18 mouse cellular contexts compared by ENCODE assay signal in genomic region chr7:102310266-102310665, GRCm38 (mm10). TPM values are rescaled to one million over a fixed set of nuclear protein-coding genes. Genes with fewer than 3 reads are reported as not detected.
A peak's percentile ranks its signal among the peaks of the same experiment; 100 is the strongest.
DNase-seq lines count a peak whose midpoint lies in the region; TF ChIP-seq lines count a peak whose summit lies in the region.
"Had no signal": no experiment of that assay in that cellular context is flagged by ENCODE, and none has a peak within 500 bp of the region (broad histone marks: within the 10 kb centered on the region; RNA-seq: fewer than 3 reads in every experiment).

No protein-coding gene starts in this region.

- H3K9ac ChIP-seq in MEL (ENCODE audit: control insufficient read depth, low read depth, low read length, poor library complexity, severe bottlenecking), result no peak overlapping the region
- H3K9ac ChIP-seq: embryonic facial prominence, embryonic 12.5 days; forebrain, embryonic 13.5 days; forebrain, embryonic 15.5 days; forebrain, postnatal 0 days had no signal

- H3K79me2 ChIP-seq in MEL (ENCODE audit: control insufficient read depth, insufficient read depth, low read length, poor library complexity), result peaks cover 9% of the 10 kb centered on the region

- TF ChIP-seq CTCF in gastrocnemius, adult 2 months (IDR thresholded peaks at IDR 0.05), result no peak
- TF ChIP-seq CTCF in MEL (IDR thresholded peaks at IDR 0.05 in 2 of 3, conservative IDR thresholded peaks at IDR 0.05 in 1 of 3; ENCODE audit: control insufficient read depth in 1 of 3, insufficient read depth in 1 of 3, low read depth in 2 of 3, low read length in 3 of 3, poor library complexity in 1 of 3, severe bottlenecking in 1 of 3), result no peak
- TF ChIP-seq CTCF in left cerebral cortex, adult 2 months (IDR thresholded peaks at IDR 0.05), result no peak

- H3K9me3 ChIP-seq in MEL (replicated peaks; ENCODE audit: insufficient read depth, low read length), result no peaks in the 10 kb centered on the region
- H3K9me3 ChIP-seq: embryonic facial prominence, embryonic 10.5 days; embryonic facial prominence, embryonic 12.5 days; forebrain, embryonic 13.5 days; forebrain, embryonic 15.5 days; G1E had no signal

- no peak for TF ChIP-seq EP300 in MEL (IDR thresholded peaks at IDR 0.05; ENCODE audit: low read depth in 1 of 2, low read length in 2 of 2)

- H3K27me3 ChIP-seq in MEL (ENCODE audit: control insufficient read depth in 1 of 2, insufficient read depth in 2 of 2, low read length in 2 of 2), result no peaks in the 10 kb centered on the region
- H3K27me3 ChIP-seq: embryonic facial prominence, embryonic 12.5 days; forebrain, embryonic 13.5 days; forebrain, embryonic 15.5 days had no signal

- H3K27ac ChIP-seq in gastrocnemius, adult 2 months, result peak overlapping the region; percentile 31; the same call in 1 of the 2 replicates
- H3K27ac ChIP-seq in MEL (ENCODE audit: control insufficient read depth, low read depth, low read length), result no peak overlapping the region
- no peak overlapping the region for H3K27ac ChIP-seq in left cerebral cortex, adult 2 months
- H3K27ac ChIP-seq: embryonic facial prominence, embryonic 10.5 days; embryonic facial prominence, embryonic 12.5 days; forebrain, embryonic 13.5 days; forebrain, embryonic 15.5 days had no signal

- TF ChIP-seq RAD21 in MEL (IDR thresholded peaks at IDR 0.05; ENCODE audit: low read depth, low read length), result no peak

- H3K36me3 ChIP-seq in MEL (ENCODE audit: control insufficient read depth in 1 of 2, insufficient read depth in 2 of 2, low read length in 2 of 2), result peaks cover 2 to 32% of the 10 kb centered on the region in 2 experiments; a peak in 3 of 4 replicates
- H3K36me3 ChIP-seq: embryonic facial prominence, embryonic 10.5 days; embryonic facial prominence, embryonic 12.5 days; forebrain, embryonic 15.5 days had no signal

- peaks cover 23 to 26% of the 10 kb centered on the region in 2 experiments for H3K4me1 ChIP-seq in MEL (ENCODE audit: control insufficient read depth in 1 of 2, insufficient read depth in 2 of 2, low read length in 2 of 2)
- H3K4me1 ChIP-seq: embryonic facial prominence, embryonic 12.5 days; forebrain, embryonic 13.5 days; forebrain, embryonic 15.5 days had no signal

- no peak for DNase-seq in gastrocnemius, adult 2 months
- no peak for DNase-seq in gastrocnemius, postnatal 14 days
- DNase-seq in MEL (ENCODE audit: low read depth, low spot score), result no peak
- no peak for DNase-seq in left cerebral cortex, adult 2 months (ENCODE audit: extremely low spot score in 1 of 2, low spot score in 2 of 2)
- no peak for DNase-seq in thymus, postnatal 0 days (ENCODE audit: low spot score)
- DNase-seq: adrenal gland, adult 2 months; adrenal gland, postnatal 25 days; cerebellum, adult 11-12 months; cerebellum, adult 2 months; cerebellum, adult 9-10 months; cerebellum, postnatal 10 days; cerebellum, postnatal 25 days; forebrain, postnatal 0 days had no signal

- TF ChIP-seq POLR2A in MEL (IDR thresholded peaks at IDR 0.05; ENCODE audit: control insufficient read depth in 1 of 2, insufficient read depth in 1 of 2, low read depth in 1 of 2, low read length in 2 of 2, poor library complexity in 1 of 2), result no peak

- intact Hi-C loops in gastrocnemius, adult 2 months (cut with DNase I), result no loop called here
- intact Hi-C loops in gastrocnemius, postnatal 14 days (cut with DNase I; ENCODE audit: low total_unique reads), result no loop called here
- intact Hi-C loops in left cerebral cortex, adult 2 months (cut with DNase I), result no loop called here

- H3K4me3 ChIP-seq in gastrocnemius, adult 2 months, result no peak overlapping the region
- H3K4me3 ChIP-seq in MEL (ENCODE audit: control insufficient read depth in 1 of 2, insufficient read depth in 1 of 2, low read depth in 2 of 2, low read length in 2 of 2), result no peak overlapping the region
- H3K4me3 ChIP-seq in left cerebral cortex, adult 2 months, result no peak overlapping the region
- H3K4me3 ChIP-seq: embryonic facial prominence, embryonic 10.5 days; embryonic facial prominence, embryonic 12.5 days; forebrain, embryonic 13.5 days; forebrain, embryonic 15.5 days had no signal

TF ChIP-seq in MEL, 35 proteins besides CTCF, POLR2A, EP300 and RAD21:
- TF ChIP-seq ZNF384 (IDR thresholded peaks at IDR 0.05; ENCODE audit: low read depth, low read length), result peak; percentile 78
- no peak for TF ChIP-seq ETS1 (IDR thresholded peaks at IDR 0.05; ENCODE audit: low read depth, low read length)

RNA-seq across cellular contexts. Expression of gene Stim1, which starts 42.7 kb away (rescaled TPM):
- 100 to 1,000 TPM; 156 to 196 TPM for total RNA-seq in gastrocnemius, adult 2 months (2021)
- 100 to 1,000 TPM; 198 to 210 TPM for total RNA-seq in gastrocnemius, postnatal 14 days (2021)
- 26.1 and 28.2 TPM in 2 replicates for total RNA-seq in MEL (2012; rRNA removed)
- 10 to 100 TPM in 1 of 2 experiments, not detected in 1; 65.0 TPM for polyA plus RNA-seq in MEL (2012; ENCODE audit: insufficient read depth in 1 of 2, insufficient read length in 2 of 2, low read depth in 1 of 2, low replicate concordance in 2 of 2, missing spikeins in 1 of 2)
- 10 to 100 TPM; 79.9 to 85.5 TPM for total RNA-seq in left cerebral cortex, adult 2 months (2021)
- polyA plus RNA-seq in thymus, postnatal 0 days (2015; fragmentation: Nextera tagmentation; extraction: Ambion mirVana), result 37.5 and 42.1 TPM in 2 replicates

RNA-seq across cellular contexts. Expression of gene Rhog, which starts 54.4 kb away (rescaled TPM):
- 10 to 100 TPM; 14.7 to 17.0 TPM for total RNA-seq in gastrocnemius, adult 2 months (2021)
- total RNA-seq in gastrocnemius, postnatal 14 days (2021), result 10 to 100 TPM; 21.9 to 22.6 TPM
- total RNA-seq in MEL (2012; rRNA removed), result 24.1 and 33.3 TPM in 2 replicates
- 100 to 1,000 TPM; 347 to 425 TPM for polyA plus RNA-seq in MEL (2012; ENCODE audit: insufficient read depth in 1 of 2, insufficient read length in 2 of 2, low read depth in 1 of 2, low replicate concordance in 2 of 2, missing spikeins in 1 of 2)
- total RNA-seq in left cerebral cortex, adult 2 months (2021), result 10 to 100 TPM; 19.2 to 21.7 TPM
- polyA plus RNA-seq in thymus, postnatal 0 days (2015; fragmentation: Nextera tagmentation; extraction: Ambion mirVana), result 184 and 188 TPM in 2 replicates
